Mouse (Mus musculus): ENCODE data around the gene Capn12.
"Not testable (repeated sequence)": the region's sequence is repeated elsewhere in the genome, so short reads cannot be mapped to it uniquely, and the experiment has no call there.

The Capn12 gene

DNA sequence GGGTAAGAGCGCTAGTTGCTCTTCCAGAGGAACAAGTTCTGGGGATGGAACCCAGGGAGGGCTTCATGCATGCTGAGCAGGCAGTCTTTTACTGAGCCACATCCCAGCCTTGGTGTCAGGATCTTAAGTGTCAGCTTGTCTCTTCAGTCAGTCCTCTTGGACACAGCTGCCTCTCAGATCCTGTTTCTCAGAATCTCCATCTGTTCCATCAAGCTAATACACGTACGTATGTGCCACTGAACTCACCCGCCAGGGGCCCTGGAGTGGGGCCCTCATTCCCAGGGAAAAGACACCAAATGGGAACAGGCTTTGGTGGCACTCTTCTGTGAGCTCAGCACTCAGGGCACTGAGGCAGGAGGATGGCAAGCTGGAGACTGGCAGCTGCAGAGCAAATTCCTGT, 3.4 kb upstream of the Capn12 start:
- no peak for DNase-seq (ENCODE audit: low spot score in 2 of 2)

DNA sequence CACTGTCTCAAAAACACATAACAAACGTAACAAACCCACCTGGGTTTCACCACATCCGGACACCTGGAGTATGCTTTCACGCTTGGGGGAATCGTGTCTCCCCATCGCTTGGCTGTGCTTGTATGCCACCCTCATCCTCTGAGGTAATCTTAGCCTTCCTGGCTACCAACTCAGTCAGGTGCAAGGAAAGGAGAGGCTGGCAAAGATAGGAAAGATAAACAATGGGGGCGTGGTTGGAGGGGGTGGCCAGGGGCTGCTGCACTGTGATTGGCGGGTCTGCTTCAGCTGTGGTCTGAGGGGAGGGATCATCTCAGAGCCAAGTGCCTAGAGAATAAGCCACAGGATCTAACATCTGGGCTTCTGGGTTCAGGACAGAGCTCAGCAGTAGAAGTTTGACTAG, 1.6 kb upstream of the Capn12 start:
- DNase-seq (ENCODE audit: low spot score in 2 of 2) = no peak

DNA sequence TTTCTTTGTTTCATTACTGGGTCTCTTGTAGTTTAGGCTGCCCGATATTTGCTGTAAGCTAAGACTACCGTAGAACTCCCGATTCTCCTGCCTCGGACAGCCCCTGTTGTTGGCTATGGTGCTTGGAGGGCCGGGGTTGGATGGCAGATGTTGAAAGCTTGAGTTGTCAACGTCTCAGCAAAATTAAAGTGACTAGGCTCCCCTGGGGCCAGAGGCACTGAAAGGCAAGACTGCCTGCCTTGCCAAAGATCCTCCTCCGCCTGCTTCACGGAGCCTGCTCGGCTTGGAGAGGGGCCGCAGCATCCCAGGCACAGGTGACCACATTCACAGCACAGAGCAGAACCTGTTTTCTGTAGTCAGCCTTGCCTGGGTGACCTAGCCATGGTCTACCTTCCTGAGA, 668 bp upstream of the Capn12 start:
- DNase-seq (ENCODE audit: low spot score in 2 of 2) = no peak

DNA sequence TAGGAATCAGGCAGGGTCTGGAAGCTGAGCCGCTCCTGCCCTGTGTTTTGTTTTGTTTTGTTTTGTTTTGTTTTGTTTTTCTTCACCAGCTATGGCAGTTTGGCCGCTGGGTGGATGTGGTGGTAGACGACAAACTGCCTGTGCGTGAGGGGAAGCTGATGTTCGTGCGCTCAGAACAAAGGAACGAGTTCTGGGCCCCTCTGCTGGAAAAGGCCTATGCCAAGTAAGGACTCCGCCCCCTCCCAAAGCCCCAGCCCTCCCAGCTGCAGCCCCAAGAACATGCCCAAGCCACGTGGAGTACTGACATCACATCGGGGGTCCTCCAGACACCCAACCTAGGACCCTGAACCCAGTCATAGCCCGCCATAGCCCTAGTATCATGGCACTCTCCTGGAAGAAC, 1.8 kb downstream of the Capn12 start:
- DNase-seq (ENCODE audit: low spot score in 2 of 2) = no peak

DNA sequence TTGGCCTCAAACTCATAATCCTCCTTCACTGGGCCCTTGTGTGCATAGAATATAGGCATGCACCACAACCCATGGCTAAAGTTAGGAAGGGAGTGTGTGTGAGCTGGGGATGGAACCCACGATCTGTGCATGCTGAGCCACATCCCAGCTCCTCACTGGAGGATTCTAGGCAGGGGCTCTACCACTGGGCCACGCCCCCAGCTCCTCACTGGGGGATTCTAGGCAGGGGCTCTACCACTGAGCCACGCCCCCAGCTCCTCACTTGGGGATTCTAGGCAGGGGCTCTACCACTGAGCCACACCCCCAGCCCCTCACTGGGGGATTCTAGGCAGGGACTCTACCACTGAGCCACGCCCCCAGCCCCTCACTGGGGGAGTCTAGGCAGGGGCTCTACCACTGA, 2.5 kb downstream of the Capn12 start:
- not testable (repeated sequence) for DNase-seq (ENCODE audit: low spot score in 2 of 2)

DNA sequence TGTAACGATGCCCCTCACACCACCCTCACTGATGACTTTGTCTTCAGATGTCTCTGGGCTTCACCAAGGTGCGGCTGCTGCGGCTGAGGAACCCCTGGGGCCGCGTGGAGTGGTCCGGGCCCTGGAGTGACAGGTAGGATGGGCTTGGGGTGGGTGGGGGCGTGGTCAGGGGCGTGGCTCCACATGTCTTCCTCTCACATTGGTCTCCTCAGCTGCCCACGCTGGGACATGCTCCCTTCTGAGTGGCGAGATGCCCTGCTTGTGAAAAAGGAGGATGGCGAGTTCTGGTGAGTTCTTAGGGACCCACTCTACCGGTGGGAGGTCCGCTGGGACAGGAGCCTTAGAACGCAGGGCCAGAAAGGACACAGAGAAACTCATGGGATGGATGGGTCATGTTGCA, 5.3 kb downstream of the Capn12 start:
- DNase-seq (ENCODE audit: low spot score in 2 of 2) = no peak

DNA sequence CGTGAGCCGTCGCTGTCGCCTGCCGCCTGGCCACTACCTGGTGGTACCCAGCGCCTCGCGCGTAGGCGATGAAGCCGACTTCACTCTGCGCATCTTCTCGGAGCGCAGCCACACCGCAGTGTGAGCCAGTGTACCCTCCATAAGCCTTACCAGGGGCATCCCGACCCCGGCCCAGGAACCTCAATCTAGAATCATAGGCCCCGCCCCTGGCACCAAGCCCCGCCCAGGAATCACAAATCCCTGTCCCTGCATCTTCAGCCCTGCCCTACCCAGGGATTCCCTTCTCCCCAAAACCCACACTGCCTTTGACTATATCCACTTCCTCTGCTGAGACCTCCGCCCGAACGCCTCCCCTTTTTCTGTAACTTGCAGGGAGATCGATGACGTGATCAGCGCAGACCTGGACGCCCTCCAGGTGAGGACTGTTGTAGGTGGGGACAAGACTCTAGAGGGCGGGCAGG, 7.5 kb downstream of the Capn12 start:
- no peak for DNase-seq (ENCODE audit: low spot score in 2 of 2)

DNA sequence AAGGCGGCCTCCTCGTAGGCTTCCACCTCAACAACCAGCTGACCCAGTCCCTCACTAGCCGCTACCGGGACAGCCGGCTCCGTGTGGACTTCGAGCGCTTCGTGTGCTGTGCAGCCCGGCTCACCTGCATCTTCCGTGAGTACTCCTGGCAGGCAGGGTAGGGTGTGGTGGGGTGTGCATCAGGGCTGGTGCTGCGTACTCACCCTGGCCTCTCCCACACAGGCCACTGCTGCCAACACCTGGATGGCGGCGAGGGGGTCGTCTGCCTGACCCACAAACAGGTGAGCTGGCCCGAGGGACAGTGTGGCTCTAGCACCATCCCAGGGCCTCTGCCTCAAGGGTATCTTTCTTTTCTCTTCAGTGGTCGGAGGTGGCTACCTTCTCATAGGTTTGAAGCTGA, 11.4 kb downstream of the Capn12 start:
- DNase-seq (ENCODE audit: low spot score in 2 of 2) = no peak

DNA sequence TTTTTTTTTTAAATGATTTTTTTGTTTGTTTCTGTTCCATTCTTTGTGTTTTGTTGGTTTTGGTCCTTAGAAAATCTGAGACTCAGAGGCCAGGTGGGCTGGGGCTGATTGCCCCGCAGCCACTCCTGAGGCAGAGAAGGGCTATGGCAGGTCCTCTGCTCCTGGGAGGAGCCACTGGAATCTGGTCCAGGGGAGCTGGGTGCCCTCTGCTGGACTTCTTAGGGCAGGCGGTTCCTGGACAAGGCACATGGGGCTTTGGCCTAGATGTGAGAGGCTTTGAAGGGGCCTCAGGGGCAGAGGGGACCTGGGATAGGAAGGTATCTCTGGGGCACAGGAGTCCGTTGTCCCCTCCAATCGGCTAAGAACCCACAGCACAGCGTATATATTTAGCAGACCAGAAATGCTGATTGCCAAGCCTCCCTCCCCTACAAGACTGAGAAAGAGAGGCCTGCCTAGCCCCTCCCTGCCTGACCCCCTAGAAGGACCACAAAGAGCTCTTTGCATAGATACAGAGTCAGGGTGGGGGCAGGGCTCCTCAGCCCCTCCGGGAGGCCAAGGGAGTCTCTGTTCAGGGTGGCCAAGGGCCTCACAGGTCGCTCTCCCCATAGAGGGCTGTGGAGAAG, 12.5 kb downstream of the Capn12 start:
- peak in 1 of 2 experiments; percentile 34 for DNase-seq (ENCODE audit: low spot score in 2 of 2)

DNA sequence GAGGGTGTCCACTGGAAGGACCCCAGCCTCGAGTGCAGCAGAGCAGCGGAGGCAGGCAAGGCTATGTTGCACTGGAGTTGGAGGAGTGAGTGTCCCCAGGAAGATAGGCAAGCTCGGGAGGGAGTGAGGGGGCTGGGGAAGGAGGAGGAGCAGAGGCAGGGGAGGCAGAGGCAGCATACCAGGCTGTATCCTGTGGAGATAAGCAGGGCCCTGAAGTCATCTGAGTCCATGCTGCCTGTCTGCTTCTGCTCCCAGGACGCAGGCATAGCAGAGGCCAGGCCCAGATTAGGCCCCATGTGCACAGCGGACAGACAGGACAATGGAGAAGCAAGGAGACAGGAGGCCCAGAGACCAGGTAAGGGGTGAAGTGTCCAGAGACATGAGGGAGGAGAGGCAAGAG, 13.7 kb downstream of the Capn12 start:
- no peak for DNase-seq (ENCODE audit: low spot score in 2 of 2)

DNA sequence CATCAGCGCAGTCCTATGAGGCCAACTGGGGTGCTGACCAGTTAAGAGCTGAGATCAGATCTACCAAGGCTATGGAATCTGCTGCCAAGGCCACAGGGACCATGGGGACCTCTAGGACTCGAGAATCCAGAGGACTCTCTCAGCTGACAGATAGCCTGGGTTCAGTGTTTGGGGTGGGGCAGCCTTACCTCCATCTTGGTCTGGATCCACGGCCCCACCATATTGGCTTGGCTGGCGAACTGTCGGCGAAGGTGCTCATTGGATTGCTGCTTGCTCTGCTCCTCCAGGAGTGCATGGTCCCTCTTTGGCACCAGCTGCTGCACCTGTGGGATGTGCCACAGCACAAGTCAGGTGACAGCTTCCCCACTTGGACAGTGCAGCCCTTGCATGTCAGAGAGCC, 16.4 kb downstream of the Capn12 start:
- DNase-seq (ENCODE audit: low spot score in 2 of 2) = no peak

DNA sequence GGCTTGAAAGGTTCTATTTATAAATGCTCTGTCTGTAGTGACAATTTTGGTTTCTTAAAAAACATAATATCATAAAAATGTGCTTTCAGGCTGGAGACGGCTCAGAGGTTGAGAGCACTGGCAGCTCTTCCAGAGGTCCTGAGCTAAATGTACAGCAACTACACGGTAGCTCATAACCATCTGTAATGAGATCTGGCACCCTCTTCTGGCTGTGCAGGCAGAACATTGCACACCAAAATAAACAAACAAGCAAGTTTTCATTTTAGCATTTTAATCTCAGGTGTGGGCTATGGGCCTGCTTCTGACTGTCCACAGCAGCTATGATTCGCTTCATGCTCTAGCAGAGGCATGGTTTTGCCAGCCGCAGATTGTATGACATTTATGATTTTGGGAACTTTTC, 18.8 kb downstream of the Capn12 start:
- DNase-seq (ENCODE audit: low spot score in 2 of 2) = no peak

DNA sequence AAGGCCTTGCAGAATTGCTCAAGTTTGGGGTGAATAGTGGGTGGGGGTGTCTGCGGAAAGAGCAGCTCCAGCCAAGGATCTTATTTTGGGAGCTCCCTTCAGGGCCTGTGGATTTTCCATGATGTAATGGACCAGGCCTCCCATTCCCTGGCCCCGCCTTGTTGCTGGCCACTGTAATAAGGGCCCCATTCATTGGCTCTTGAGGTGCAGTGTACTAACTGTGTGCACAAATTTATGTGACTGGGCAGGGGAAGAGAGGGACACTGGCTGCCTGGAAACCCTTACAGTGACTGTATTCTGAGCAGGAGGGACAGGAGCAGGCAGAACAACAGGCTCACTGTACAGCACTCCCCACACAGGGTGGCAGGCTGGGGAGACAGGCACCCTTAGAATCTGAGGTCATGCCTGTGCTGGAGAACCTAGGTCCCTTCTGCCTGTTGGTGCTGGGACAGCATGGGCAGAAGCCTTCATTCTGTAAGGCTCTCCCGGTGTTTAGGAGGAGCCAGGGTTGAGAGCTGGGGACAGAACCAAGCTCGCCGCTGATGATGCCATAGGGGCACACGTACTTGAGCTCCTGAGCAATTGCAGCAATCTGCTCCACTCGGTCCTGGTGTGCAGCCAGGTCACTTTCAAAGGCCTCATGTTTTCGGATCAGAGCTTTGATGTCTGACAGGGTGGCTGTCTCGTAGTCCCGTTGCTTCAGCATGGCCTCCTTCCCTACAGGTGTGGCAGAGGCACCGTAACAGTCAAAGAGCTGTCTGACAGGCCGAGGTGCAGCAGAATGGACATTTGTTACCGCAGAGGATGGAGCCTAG, 20.3 kb downstream of the Capn12 start:
- no peak for DNase-seq (ENCODE audit: low spot score in 2 of 2)

DNA sequence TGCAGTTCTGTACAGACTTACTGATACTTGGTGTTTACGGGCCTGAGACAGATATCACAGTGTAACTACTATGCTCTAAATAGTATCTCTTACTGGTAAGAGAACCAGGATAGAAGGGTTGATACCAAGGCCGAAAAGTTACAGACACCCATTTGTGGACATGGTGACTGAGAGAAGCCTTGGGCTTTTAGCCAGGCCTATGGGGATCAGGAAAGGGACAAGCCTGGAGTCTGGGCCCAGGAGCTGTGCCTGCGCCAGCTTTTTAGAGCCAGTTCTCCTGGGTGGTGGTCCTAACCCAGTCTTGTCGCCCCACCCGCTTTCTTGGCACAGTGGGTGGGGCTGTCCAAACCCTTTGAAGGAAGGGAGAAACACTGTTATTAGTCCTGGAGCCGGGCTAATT, 21.0 kb downstream of the Capn12 start:
- no peak for DNase-seq (ENCODE audit: low spot score in 2 of 2)

DNA sequence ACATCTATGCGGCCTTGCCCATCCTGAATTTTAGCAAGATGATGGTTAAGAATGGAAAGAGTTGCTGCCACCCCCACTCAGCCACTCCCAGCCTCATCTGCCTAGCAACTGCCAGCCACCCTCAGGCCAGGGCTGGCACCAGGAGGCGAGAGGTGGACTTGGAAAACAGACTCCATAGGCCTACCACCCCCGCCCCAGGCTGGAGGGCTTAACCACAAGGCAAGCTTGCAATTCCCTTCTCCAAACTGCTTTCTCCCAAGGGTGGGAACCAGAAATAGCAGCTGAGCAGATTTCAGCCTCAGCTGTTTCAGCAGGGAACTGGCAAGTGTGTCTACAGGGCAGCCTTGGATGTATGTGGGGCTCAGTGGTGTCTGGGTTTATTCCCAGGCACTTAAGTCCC, 21.6 kb downstream of the Capn12 start:
- no peak for DNase-seq (ENCODE audit: low spot score in 2 of 2)

DNA sequence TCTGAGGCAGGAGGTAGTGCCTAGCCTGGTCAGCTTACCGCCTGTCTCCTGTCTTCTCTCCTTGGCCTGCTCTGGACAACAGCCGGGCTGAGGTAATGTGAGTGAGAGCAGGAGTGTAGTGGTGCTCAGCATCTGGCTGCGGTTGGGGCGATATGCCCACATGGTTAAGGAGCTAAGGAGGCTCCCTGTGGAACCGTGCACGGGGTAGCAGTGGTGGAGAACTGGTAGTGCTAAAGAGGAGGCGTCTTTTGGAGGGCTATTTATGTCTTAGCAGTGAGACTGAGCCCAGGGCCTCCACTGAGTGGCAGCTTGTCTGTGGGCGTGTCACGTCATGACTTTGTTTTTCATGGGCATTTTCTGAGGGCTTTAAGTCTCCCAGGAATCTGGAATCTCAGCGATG, 22.6 kb downstream of the Capn12 start:
- DNase-seq (ENCODE audit: low spot score in 2 of 2) = no peak

DNA sequence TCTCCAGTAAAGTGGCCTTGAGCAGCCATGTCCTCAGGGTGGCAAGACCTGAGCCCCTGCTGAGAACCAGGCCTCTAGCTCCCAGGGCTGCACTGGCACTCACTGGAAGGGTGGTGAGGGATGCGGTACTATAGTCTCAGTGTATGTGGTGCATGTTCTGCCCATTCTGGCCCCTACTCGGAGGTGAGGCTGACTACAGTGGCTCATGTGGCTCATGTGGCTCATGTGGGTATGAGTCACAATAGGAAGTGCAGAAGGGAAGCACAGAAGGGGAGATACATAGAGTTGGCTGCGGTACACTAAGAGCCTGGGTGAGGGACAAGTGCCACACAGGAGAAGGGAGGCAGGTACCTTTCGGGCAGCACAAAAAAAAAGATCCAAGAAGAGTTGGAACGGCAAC, 26.0 kb downstream of the Capn12 start:
- no peak for DNase-seq (ENCODE audit: low spot score in 2 of 2)

DNA sequence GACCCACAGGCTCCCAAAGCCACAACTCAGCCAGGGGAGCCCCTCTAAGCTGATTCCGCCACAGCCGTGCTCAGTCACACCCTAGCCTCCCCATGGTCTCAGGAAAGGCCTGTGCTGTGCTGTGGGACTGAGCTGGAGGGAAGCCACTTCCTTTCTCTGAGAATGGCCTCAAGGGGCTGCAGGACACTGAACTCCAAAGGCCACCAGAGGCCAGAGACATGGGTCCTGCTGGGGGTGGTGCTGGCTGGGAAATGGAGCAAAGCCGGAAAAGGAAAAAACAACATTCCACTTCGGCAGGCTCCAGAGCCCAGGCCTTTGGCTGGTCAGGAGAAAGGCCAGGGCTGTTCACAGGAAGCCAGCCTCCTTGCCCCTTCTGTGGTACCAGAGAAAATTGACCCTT, 30.4 kb downstream of the Capn12 start:
- no peak for DNase-seq (ENCODE audit: low spot score in 2 of 2)

DNA sequence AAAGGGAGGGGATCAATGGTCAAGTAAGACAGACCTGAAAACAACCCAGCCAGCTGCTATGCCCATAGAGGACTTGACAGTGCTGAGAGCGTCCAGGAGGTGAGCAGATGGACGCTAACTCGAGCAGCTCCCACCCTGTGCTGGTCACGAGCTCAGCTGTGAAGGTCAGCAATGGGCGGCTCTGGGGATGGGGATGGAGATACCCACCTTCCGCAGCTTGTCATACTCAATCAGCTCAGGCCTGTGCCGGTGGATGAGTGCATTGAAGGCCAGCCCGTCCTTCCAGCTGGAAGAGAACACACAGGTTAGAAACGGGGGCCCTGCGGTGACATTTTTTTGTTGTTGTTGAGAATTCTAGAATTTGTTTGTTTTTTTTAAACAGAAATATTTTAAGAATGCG, 31.9 kb downstream of the Capn12 start:
- DNase-seq (ENCODE audit: low spot score in 2 of 2) = no peak

DNA sequence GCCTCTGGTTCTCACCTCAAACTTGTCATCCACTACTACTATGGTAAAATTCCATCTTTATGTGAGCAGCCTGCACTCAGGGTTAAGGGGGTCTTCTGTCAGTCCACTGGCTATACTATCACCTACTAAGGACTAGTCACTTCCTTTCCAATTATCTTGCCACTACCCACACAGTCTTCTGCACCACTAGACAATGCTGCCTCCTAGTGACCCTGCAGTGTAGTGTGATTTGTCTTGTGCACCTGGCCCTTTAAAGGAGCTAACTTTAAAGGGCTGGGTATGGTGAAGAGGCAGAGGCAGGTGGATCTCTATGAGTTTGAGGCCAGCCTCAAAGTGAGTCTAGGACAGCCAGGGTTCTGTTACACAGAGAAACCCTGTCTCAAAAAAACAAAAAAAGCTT, 35.3 kb downstream of the Capn12 start:
- DNase-seq (ENCODE audit: low spot score in 2 of 2) = no peak

DNA sequence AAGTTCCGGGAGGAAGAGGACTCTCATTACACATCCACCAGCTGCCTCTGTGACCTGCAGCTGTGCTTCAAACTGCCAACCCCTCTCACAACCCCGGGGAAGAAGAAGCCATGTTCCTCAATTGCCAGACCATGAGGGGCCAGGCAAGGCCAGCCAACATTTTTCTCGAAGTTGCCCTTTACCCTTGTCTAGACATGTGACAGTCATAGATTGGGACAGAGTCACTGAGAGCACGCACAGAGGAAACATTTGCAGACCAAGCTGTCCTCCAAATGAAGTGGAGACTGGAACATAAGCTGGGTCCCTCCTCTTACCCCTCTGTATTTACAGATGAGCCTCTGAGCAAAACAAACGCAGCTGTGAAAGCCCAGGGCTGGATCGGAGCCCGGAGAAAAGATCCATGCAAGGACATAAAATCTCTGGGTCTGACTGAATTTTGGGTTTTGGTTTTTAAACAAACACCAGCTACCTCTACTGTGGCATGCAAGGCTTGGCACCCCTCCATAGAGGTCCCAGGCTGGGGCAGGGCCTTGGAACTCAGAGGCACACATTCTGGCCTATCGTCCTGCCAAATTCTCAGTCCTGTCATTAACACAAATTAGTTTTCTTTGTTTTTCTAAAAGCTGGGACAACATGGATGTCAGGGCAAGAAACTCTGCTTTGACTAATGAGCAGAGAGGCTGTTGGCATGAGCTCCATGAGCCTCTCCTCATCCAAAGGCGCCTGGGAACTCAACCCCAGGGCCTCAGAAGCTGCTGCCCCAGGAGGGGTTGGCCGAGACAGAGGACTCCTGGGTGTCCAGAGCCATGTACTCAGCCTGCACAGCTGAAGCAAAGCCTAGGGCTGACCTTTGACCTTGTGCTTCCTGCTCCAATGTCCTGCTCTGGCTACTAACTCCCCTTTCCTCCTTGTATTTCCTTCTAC, 36.5 kb downstream of the Capn12 start:
- DNase-seq (ENCODE audit: low spot score in 2 of 2) = peak in 1 of 2 experiments; percentile 29

DNA sequence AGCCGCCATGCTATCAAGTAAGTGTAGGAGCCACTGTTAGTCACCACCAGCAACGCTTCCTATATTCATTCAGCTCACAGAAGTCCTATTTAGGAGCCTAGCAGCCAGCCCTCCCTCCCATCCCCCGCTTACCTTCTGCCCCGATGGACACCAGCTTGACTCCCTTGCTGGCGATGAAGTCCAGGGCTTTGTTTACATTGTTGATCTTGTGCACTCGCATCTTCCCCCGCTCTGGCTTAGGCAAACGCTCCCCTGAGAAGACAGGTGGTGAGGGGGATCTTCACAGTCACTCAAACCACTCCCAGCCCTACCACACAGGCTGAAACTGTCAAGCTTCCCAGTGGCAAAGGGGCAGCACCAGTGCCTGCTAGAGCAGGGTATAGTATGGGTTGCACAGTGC, 37.3 kb downstream of the Capn12 start:
- DNase-seq (ENCODE audit: low spot score in 2 of 2) = no peak

Data from cerebellum, postnatal 4 days (tissue).